Comparison of ENCODE assay signal across 9 mouse cellular contexts in the genomic region with DNA sequence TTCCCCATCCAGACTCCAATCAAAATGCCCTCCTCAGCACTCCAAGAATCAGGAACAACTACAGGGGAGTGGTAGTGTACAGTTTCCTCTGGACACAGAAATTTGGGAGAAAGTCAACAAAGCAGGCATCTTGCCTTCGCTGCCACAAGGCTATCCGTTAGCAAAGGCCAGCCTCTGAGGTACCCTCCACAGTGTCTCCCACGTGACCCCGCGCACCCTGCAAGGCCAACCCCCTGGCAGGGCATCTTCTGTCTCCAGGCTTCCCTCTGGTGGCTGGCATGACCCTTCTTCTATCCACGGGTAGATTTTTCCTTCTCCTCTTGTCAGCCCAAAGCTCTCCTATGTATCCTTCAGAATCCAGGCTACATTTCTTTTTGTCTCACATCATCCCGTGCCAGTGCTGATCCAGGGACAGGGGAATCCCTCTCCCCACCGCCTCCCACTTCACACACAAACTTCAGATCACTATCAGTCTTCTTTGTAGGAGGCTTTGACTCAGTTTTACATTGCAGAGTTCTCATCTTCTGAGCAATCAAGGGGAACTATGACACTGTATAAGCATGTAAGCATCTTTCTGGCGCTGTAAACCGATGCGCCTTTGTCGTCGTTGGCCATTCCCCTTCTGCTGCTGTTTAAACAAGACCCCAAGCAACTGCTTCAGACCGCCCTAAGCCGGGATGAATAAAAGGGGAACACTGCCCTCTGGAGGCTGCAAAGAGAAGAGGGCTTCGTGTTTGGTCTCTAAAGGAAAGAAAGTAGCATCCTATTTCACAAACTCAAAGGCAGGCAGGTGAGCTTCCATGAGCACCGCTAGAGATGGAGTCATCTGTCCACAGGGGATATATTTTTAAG.
A peak's percentile ranks its signal among the peaks of the same experiment; 100 is the strongest.
DNase-seq lines count a peak whose midpoint lies in the region; ATAC-seq and TF ChIP-seq lines count a peak whose summit lies in the region.
"Had no signal": no experiment of that assay in that cellular context is flagged by ENCODE, and none has a peak within 500 bp of the region (broad histone marks: within the 10 kb centered on the region; RNA-seq: fewer than 3 reads in every experiment).

No protein-coding gene starts in this region.

- H3K4me2 ChIP-seq in forebrain, postnatal 0 days (ENCODE audit: low read depth): peak overlapping the region; percentile 28; the same call in 1 of the 2 replicates
- 0 out of 2 replicates have a peak overlapping the region, but pooled peaks have one; percentile 2 for H3K4me2 ChIP-seq in intestine, embryonic 16.5 days (ENCODE audit: low read depth, low read length)
- H3K4me2 ChIP-seq in liver, embryonic 14.5 days (ENCODE audit: low read depth): no peak overlapping the region

- peak; percentile 90 for ATAC-seq in forebrain, postnatal 0 days
- ATAC-seq in intestine, embryonic 16.5 days: no peak
- ATAC-seq in liver, embryonic 14.5 days (ENCODE audit: insufficient read depth): no peak

- no peaks in the 10 kb centered on the region for H3K4me1 ChIP-seq in forebrain, postnatal 0 days (ENCODE audit: insufficient read depth)
- no peaks in the 10 kb centered on the region for H3K4me1 ChIP-seq in intestine, embryonic 16.5 days (ENCODE audit: control insufficient read depth, insufficient read depth, low read length)
- no peaks in the 10 kb centered on the region for H3K4me1 ChIP-seq in liver, embryonic 14.5 days (replicated peaks; ENCODE audit: control insufficient read depth in 2 of 2, insufficient read depth in 2 of 2, low read length in 1 of 2)

- peak overlapping the region; percentile 7; the same call in 1 of the 2 replicates for H3K9ac ChIP-seq in forebrain, postnatal 0 days
- no peak overlapping the region for H3K9ac ChIP-seq in intestine, embryonic 16.5 days (ENCODE audit: low read depth, low read length)
- no peak overlapping the region for H3K9ac ChIP-seq in liver, embryonic 14.5 days (replicated peaks)

- no peak overlapping the region for H3K27ac ChIP-seq in forebrain, postnatal 0 days (ENCODE audit: low read depth, low read length)
- no peak overlapping the region for H3K27ac ChIP-seq in intestine, embryonic 16.5 days (ENCODE audit: low read length)
- H3K27ac ChIP-seq in liver, embryonic 14.5 days: no peak overlapping the region

- TF ChIP-seq EP300 in liver, embryonic 14.5 days (IDR thresholded peaks at IDR 0.05; ENCODE audit: low read depth): no peak

- no peak overlapping the region for H3K4me3 ChIP-seq in forebrain, postnatal 0 days (ENCODE audit: low read depth, low read length)
- no peak overlapping the region for H3K4me3 ChIP-seq in intestine, embryonic 16.5 days (ENCODE audit: low read length)
- H3K4me3 ChIP-seq in liver, embryonic 14.5 days (ENCODE audit: insufficient read depth in 1 of 2, low read depth in 2 of 2, low read length in 2 of 2): no peak overlapping the region
- H3K4me3 ChIP-seq: erythroblast, embryonic 14.5 days had no signal

- peak; percentile 90 for TF ChIP-seq CTCF in forebrain, postnatal 0 days (IDR thresholded peaks at IDR 0.05; ENCODE audit: low read depth)
- peak; percentile 49 for TF ChIP-seq CTCF in liver, embryonic 14.5 days (IDR thresholded peaks at IDR 0.05; ENCODE audit: low read depth)

- H3K27me3 ChIP-seq in forebrain, postnatal 0 days (ENCODE audit: insufficient read depth, low read length): no peaks in the 10 kb centered on the region
- no peaks in the 10 kb centered on the region for H3K27me3 ChIP-seq in intestine, embryonic 16.5 days (replicated peaks; ENCODE audit: control insufficient read depth, insufficient read depth, low read length)
- no peaks in the 10 kb centered on the region for H3K27me3 ChIP-seq in liver, embryonic 14.5 days (ENCODE audit: control insufficient read depth, insufficient read depth, low read length)

- 33% methylated on average over 17 of the region's 17 CpGs for WGBS in forebrain, postnatal 0 days
- WGBS in intestine, embryonic 16.5 days: 28% methylated on average over 17 of the region's 17 CpGs
- WGBS in liver, embryonic 14.5 days (ENCODE audit: insufficient replicate concordance): 26% methylated on average over 17 of the region's 17 CpGs

- H3K36me3 ChIP-seq in forebrain, postnatal 0 days (ENCODE audit: insufficient read depth): no peaks in the 10 kb centered on the region
- no peaks in the 10 kb centered on the region for H3K36me3 ChIP-seq in intestine, embryonic 16.5 days (ENCODE audit: control insufficient read depth, insufficient read depth, low read length)
- H3K36me3 ChIP-seq in liver, embryonic 14.5 days (replicated peaks; ENCODE audit: control insufficient read depth, insufficient read depth, low read depth): no peaks in the 10 kb centered on the region

- H3K9me3 ChIP-seq in forebrain, postnatal 0 days (ENCODE audit: low read length): no peaks in the 10 kb centered on the region
- H3K9me3 ChIP-seq in intestine, embryonic 16.5 days (ENCODE audit: control insufficient read depth, low read length): no peaks in the 10 kb centered on the region
- H3K9me3 ChIP-seq in liver, embryonic 14.5 days (ENCODE audit: control insufficient read depth, low read length): no peaks in the 10 kb centered on the region

- DNase-seq in right cerebral cortex, adult 2 months (ENCODE audit: low spot score in 2 of 2): peak; percentile 44 to 73
- no peak for DNase-seq in right cerebral cortex, postnatal 25 days
- peak; percentile 4 for DNase-seq in cerebellum, adult 8-10 months
- peak; percentile 89 for DNase-seq in forebrain, postnatal 0 days
- DNase-seq in liver, embryonic 14.5 days (ENCODE audit: low read depth in 3 of 3, low spot score in 3 of 3): peak in 1 of 3 experiments; percentile 11
- DNase-seq in retina, postnatal 1 day: peak; percentile 89
- no peak for DNase-seq in spleen, postnatal 36 days (ENCODE audit: low spot score in 2 of 2)

Comparison
In these comparisons a context has a peak if more than half of its experiments do, and no peak if none do; other contexts are left out.
1. DNase-seq: peak in right cerebral cortex, adult 2 months (2 of 2), cerebellum, adult 8-10 months (single experiment), forebrain, postnatal 0 days (single experiment) and retina, postnatal 1 day (single experiment); none in right cerebral cortex, postnatal 25 days (single experiment) and spleen, postnatal 36 days (0 of 2).